Mouse (Mus musculus) left cerebral cortex, postnatal 36 days (tissue): ENCODE results near the gene Podxl. TPM values are rescaled to one million over a fixed set of nuclear protein-coding genes. Genes with fewer than 3 reads are reported as not detected.

Experiments
- DNase-seq, 2 experiments: peaks; one replicate each; pipeline ENCODE4 v3.0.0; 2021 to 2022; ENCODE audit warnings: low spot score in 2 of 2, mixed read lengths in 1 of 2
- intact Hi-C: fragments of 180-260 bp; cut with DNase I; formaldehyde crosslinking; loops from one replicate; pipeline ENCODE4 v1.15.1; 2025
- total RNA-seq, 2 experiments: library from RNA; stranded (reverse); gene quantifications; 2 replicates each; pipeline ENCODE4 v1.2.3; 2021

Podxl gene
- total RNA-seq, 2 experiments from 2014 or later, result 15.6 to 17.2 TPM

- intact Hi-C loops, result no loop called here
- no peak for DNase-seq
Observed at GRCm38 (mm10) chr6:31489950-31490349, 73.8 kb downstream of the Podxl start.

GRCm38 (mm10) chr6:31486601-31487000 is 77.2 kb downstream of the Podxl start:
- intact Hi-C loops, result no loop called here
- no peak for DNase-seq

- no peak for DNase-seq
- intact Hi-C loops, result no loop called here
Observed at GRCm38 (mm10) chr6:31480008-31480407, 83.8 kb downstream of the Podxl start.

- intact Hi-C loops, result no loop called here
- DNase-seq, result no peak
Observed at GRCm38 (mm10) chr6:31478221-31478620, 85.6 kb downstream of the Podxl start.

Other genes with a start within 250 kb of the Podxl start
- gene Mkln1, start 165.2 kb downstream of the Podxl start, total RNA-seq, result 100 to 1,000 TPM; 138 to 151 TPM